Mouse (Mus musculus) naive thymus-derived CD4-positive, alpha-beta T cell, adult 2 months (primary cell): Measurements from ENCODE around the gene Arl4c.

Experiments used
- DNase-seq: peaks from one replicate; pipeline ENCODE4 v3.0.0-alpha.2; 2011; ENCODE audit warnings: low read depth

Arl4c gene

GRCm38 (mm10) chr1:88655473-88656095 lies 46.4 kb downstream of the Arl4c start:
- peak; percentile 63 for DNase-seq

- peak; percentile 93 for DNase-seq
Measured at GRCm38 (mm10) chr1:88654521-88655472, 47.2 kb downstream of the Arl4c start.

GRCm38 (mm10) chr1:88653614-88654520 lies 48.2 kb downstream of the Arl4c start:
- no peak for DNase-seq

GRCm38 (mm10) chr1:88652682-88653081 lies 49.3 kb downstream of the Arl4c start:
- DNase-seq, result peak; percentile 39

GRCm38 (mm10) chr1:88651668-88652067 lies 50.4 kb downstream of the Arl4c start:
- DNase-seq, result no peak

- DNase-seq, result no peak
Measured at GRCm38 (mm10) chr1:88648742-88649141, 53.3 kb downstream of the Arl4c start.

GRCm38 (mm10) chr1:88645599-88646119 lies 56.4 kb downstream of the Arl4c start:
- DNase-seq, result peak; percentile 44

- peak; percentile 79 for DNase-seq
Measured at GRCm38 (mm10) chr1:88644417-88644816, 57.6 kb downstream of the Arl4c start.

- DNase-seq, result peak; percentile 45
Measured at GRCm38 (mm10) chr1:88643181-88643823, 58.7 kb downstream of the Arl4c start.

GRCm38 (mm10) chr1:88642735-88643134 lies 59.3 kb downstream of the Arl4c start:
- DNase-seq, result no peak

- DNase-seq, result peak; percentile 59
Measured at GRCm38 (mm10) chr1:88641678-88642215, 60.3 kb downstream of the Arl4c start.

GRCm38 (mm10) chr1:88641194-88641593 lies 60.8 kb downstream of the Arl4c start:
- DNase-seq, result no peak

- DNase-seq, result peak; percentile 48
Measured at GRCm38 (mm10) chr1:88639432-88640281, 62.4 kb downstream of the Arl4c start.

GRCm38 (mm10) chr1:88638622-88639021 lies 63.4 kb downstream of the Arl4c start:
- DNase-seq, result peak; percentile 76

- DNase-seq, result peak; percentile 61
Measured at GRCm38 (mm10) chr1:88636579-88637161, 65.4 kb downstream of the Arl4c start.

GRCm38 (mm10) chr1:88635659-88636058 lies 66.4 kb downstream of the Arl4c start:
- DNase-seq, result no peak

GRCm38 (mm10) chr1:88632851-88633250 lies 69.2 kb downstream of the Arl4c start:
- no peak for DNase-seq

- no peak for DNase-seq
Measured at GRCm38 (mm10) chr1:88629966-88630488, 72.0 kb downstream of the Arl4c start.

- peak; percentile 51 for DNase-seq
Measured at GRCm38 (mm10) chr1:88625190-88625589, 76.8 kb downstream of the Arl4c start.
